25 mouse cellular contexts compared by ENCODE assay signal in the genomic region with DNA sequence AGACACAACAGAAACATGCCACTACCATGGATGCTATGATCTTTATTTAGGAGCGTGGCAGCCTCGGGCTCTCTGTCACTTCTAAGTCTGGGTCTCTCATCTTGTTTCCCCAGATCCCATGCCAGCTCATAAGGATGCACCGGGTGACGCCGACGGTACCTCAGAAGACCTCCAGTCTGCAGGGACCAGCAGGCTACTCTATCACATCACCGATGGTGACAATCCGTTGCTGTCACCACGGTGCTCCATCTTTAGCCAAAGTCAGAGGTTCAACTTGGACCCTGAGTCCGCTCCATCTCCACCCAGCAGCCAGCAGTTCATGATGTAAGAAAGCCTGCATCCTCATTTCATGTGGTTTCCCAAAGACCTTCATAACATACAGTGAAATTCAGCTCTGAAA.
"Had no signal": no experiment of that assay in that cellular context is flagged by ENCODE, and none has a peak within 500 bp of the region (broad histone marks: within the 10 kb centered on the region; RNA-seq: fewer than 3 reads in every experiment).

No protein-coding gene starts in this region.

- H3K27me3 ChIP-seq: heart, embryonic 13.5 days; heart, embryonic 15.5 days; hindbrain, embryonic 13.5 days; hindbrain, embryonic 15.5 days; intestine, embryonic 15.5 days; kidney, embryonic 15.5 days; limb, embryonic 13.5 days; limb, embryonic 15.5 days; liver, embryonic 12.5 days had no signal

- DNase-seq: forebrain, postnatal 0 days; gastrocnemius, postnatal 14 days; gastrocnemius, postnatal 36 days; heart, adult 18-20 months; heart, postnatal 14 days; heart, postnatal 36 days; kidney, adult 11 months; kidney, adult 2 months; kidney, adult 9 months; kidney, postnatal 14 days; kidney, postnatal 36 days; layer of hippocampus, adult 9-11 months; layer of hippocampus, postnatal 36 days had no signal

- H3K36me3 ChIP-seq: heart, embryonic 15.5 days; intestine, embryonic 15.5 days; kidney, embryonic 15.5 days; liver, embryonic 12.5 days had no signal

- H3K4me2 ChIP-seq: heart, embryonic 13.5 days; heart, embryonic 15.5 days; hindbrain, embryonic 13.5 days; hindbrain, embryonic 15.5 days; intestine, embryonic 15.5 days; kidney, embryonic 15.5 days; limb, embryonic 13.5 days; limb, embryonic 15.5 days; liver, embryonic 12.5 days had no signal

- H3K9ac ChIP-seq: forebrain, postnatal 0 days; heart, embryonic 13.5 days; heart, embryonic 15.5 days; hindbrain, embryonic 13.5 days; hindbrain, embryonic 15.5 days; intestine, embryonic 15.5 days; kidney, embryonic 15.5 days; limb, embryonic 13.5 days; limb, embryonic 15.5 days; liver, embryonic 12.5 days; liver, embryonic 14.5 days had no signal

- ATAC-seq: forebrain, postnatal 0 days; hindbrain, postnatal 0 days; intestine, embryonic 15.5 days; liver, embryonic 12.5 days had no signal

- H3K27ac ChIP-seq: heart, embryonic 13.5 days; heart, embryonic 15.5 days; hindbrain, embryonic 13.5 days; hindbrain, embryonic 15.5 days; hindbrain, postnatal 0 days; intestine, embryonic 15.5 days; kidney, embryonic 15.5 days; kidney, postnatal 0 days; limb, embryonic 13.5 days; limb, embryonic 15.5 days; liver, embryonic 12.5 days; liver, embryonic 14.5 days had no signal

- H3K4me1 ChIP-seq: hindbrain, embryonic 15.5 days; intestine, embryonic 15.5 days; kidney, embryonic 15.5 days; limb, embryonic 13.5 days; limb, embryonic 15.5 days; liver, embryonic 12.5 days had no signal

- H3K9me3 ChIP-seq: heart, embryonic 15.5 days; hindbrain, embryonic 13.5 days; hindbrain, embryonic 15.5 days; intestine, embryonic 15.5 days; kidney, embryonic 15.5 days; limb, embryonic 13.5 days; limb, embryonic 15.5 days had no signal

- H3K4me3 ChIP-seq: heart, embryonic 13.5 days; heart, embryonic 15.5 days; hindbrain, embryonic 13.5 days; hindbrain, embryonic 15.5 days; intestine, embryonic 15.5 days; kidney, embryonic 15.5 days; limb, embryonic 13.5 days; limb, embryonic 15.5 days; liver, embryonic 12.5 days had no signal
